Mouse (Mus musculus): ENCODE measurements around the gene Gm43191. TPM values are rescaled to one million over a fixed set of nuclear protein-coding genes. Genes with fewer than 3 reads are reported as not detected.
A peak's percentile ranks its signal among the peaks of the same experiment; 100 is the strongest.

Gm43191 gene
- total RNA-seq, 1 experiment = 0.94 TPM

DNA sequence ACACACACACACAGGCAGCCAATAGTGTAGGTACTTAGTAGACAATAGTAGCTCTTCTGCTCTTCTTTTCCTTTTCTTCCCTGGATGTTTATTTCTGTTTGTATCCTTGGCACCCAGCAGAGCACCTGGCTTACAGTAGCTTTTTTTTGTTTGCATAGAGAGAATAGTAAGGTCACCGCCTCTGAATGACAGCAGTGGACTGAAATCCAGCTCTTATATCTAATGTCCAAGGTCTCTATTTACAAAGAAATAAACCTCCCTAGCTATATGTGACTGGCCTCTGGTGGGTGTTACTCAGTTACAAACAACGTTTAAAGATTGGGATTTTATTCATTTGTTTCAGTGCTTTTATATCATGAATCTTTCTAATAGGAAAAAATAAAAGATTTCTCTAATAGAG is 81.4 kb downstream of the Gm43191 start:
- Histone ChIP-seq H3K9me3 (ENCODE audit: control insufficient read depth, insufficient read depth, low read depth, low read length) (no peaks in the 10 kb centered on the region), H3K9ac (ENCODE audit: insufficient read depth, low read depth, low read length, poor library complexity, severe bottlenecking) (no peak overlapping the region), H3K4me1 (ENCODE audit: control insufficient read depth in 2 of 2, insufficient read depth in 2 of 2, low read length in 2 of 2, poor library complexity in 1 of 2) (peaks cover 2 to 3% of the 10 kb centered on the region in 2 experiments; a peak in 2 of 4 replicates), H3K36me3 (ENCODE audit: control insufficient read depth, insufficient read depth, low read length, poor library complexity, severe bottlenecking) (no peaks in the 10 kb centered on the region; the same call in 1 of the 2 replicates), H3K4me3 (ENCODE audit: insufficient read depth in 1 of 2, low read depth in 1 of 2, low read length in 2 of 2, poor library complexity in 1 of 2, severe bottlenecking in 1 of 2) (no peak overlapping the region), H3K27ac (ENCODE audit: insufficient read depth, low read depth, low read length, poor library complexity, severe bottlenecking) (no peak overlapping the region)
- no peak for TF ChIP-seq MAFK (IDR thresholded peaks at IDR 0.05; ENCODE audit: insufficient read depth, low read depth, low read length)
- TF ChIP-seq ZC3H11A (IDR thresholded peaks at IDR 0.05; ENCODE audit: borderline replicate concordance, low read depth, low read length) = no peak
- no peak for TF ChIP-seq ZNF384 (IDR thresholded peaks at IDR 0.05; ENCODE audit: low read depth, low read length)
- TF ChIP-seq CHD2 (IDR thresholded peaks at IDR 0.05; ENCODE audit: low read depth, low read length) = no peak
- no peak for TF ChIP-seq HCFC1 (IDR thresholded peaks at IDR 0.05; ENCODE audit: borderline replicate concordance, insufficient read depth, low read length)
- in situ Hi-C loops (cut with MboI; ENCODE audit: low sequenced_read_pairs in 2 of 2, unreplicated experiment in 2 of 2) = no loop called here
- DNase-seq (ENCODE audit: low read depth, low spot score) = no peak

DNA sequence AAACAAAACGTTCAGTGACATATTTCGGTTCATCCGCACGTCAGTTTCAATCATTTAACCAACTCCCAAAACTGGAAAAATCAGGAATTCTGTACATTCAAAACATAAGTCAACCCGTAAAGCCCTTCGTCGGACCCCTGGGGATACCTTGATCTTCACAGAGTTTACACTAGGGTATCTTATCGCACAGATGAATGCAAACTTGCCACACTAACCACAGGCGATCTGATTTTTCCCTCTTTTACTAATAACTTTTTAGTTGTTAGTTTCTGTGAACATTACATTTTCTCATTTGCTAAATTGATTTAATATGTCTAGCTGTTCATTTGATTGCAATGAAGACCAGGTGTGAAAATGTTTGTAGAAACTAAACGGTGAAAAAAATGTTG is 85.5 kb downstream of the Gm43191 start:
- H3K4me1 ChIP-seq (ENCODE audit: control insufficient read depth in 2 of 2, insufficient read depth in 2 of 2, low read length in 2 of 2, poor library complexity in 1 of 2) = peaks cover 0 to 2% of the 10 kb centered on the region in 2 experiments; a peak in 2 of 4 replicates
- H3K4me3 ChIP-seq (ENCODE audit: insufficient read depth in 1 of 2, low read depth in 1 of 2, low read length in 2 of 2, poor library complexity in 1 of 2, severe bottlenecking in 1 of 2) = peak overlapping the region; percentile 94 to 98
- H3K36me3 ChIP-seq (ENCODE audit: control insufficient read depth, insufficient read depth, low read length, poor library complexity, severe bottlenecking) = peaks cover 2% of the 10 kb centered on the region
- in situ Hi-C loops (cut with MboI; ENCODE audit: low sequenced_read_pairs in 2 of 2, unreplicated experiment in 2 of 2) = no loop called here
- H3K9ac ChIP-seq (ENCODE audit: insufficient read depth, low read depth, low read length, poor library complexity, severe bottlenecking) = peak overlapping the region; percentile 92
- TF ChIP-seq CHD2 (IDR thresholded peaks at IDR 0.05; ENCODE audit: low read depth, low read length) = no peak
- TF ChIP-seq MAFK (IDR thresholded peaks at IDR 0.05; ENCODE audit: insufficient read depth, low read depth, low read length) = no peak
- no peak for TF ChIP-seq ZNF384 (IDR thresholded peaks at IDR 0.05; ENCODE audit: low read depth, low read length)
- no peak for TF ChIP-seq HCFC1 (IDR thresholded peaks at IDR 0.05; ENCODE audit: borderline replicate concordance, insufficient read depth, low read length)
- no peak for TF ChIP-seq ZC3H11A (IDR thresholded peaks at IDR 0.05; ENCODE audit: borderline replicate concordance, low read depth, low read length)
- H3K27ac ChIP-seq (ENCODE audit: insufficient read depth, low read depth, low read length, poor library complexity, severe bottlenecking) = no peak overlapping the region
- DNase-seq (ENCODE audit: low read depth, low spot score) = no peak
- no peaks in the 10 kb centered on the region for H3K9me3 ChIP-seq (ENCODE audit: control insufficient read depth, insufficient read depth, low read depth, low read length)

GRCm38 (mm10) chr3:116594728-116595602 is 86.1 kb downstream of the Gm43191 start, which contains the start of gene Sass6:
Gene Sass6, plus strand, starts transcription at chr3:116594982.
- no peak for TF ChIP-seq ZC3H11A (IDR thresholded peaks at IDR 0.05; ENCODE audit: borderline replicate concordance, low read depth, low read length)
- peak; percentile 85; the same call in 1 of the 2 replicates for TF ChIP-seq HCFC1 (IDR thresholded peaks at IDR 0.05; ENCODE audit: borderline replicate concordance, insufficient read depth, low read length)
- H3K9me3 ChIP-seq (ENCODE audit: control insufficient read depth, insufficient read depth, low read depth, low read length) = no peaks in the 10 kb centered on the region
- peak; percentile 96 for DNase-seq (ENCODE audit: low read depth, low spot score)
- H3K36me3 ChIP-seq (ENCODE audit: control insufficient read depth, insufficient read depth, low read length, poor library complexity, severe bottlenecking) = peaks cover 7% of the 10 kb centered on the region
- in situ Hi-C loops (cut with MboI; ENCODE audit: low sequenced_read_pairs in 2 of 2, unreplicated experiment in 2 of 2) = no loop called here
- peak within 1 kb of the TSS; percentile 94 to 98 for H3K4me3 ChIP-seq (ENCODE audit: insufficient read depth in 1 of 2, low read depth in 1 of 2, low read length in 2 of 2, poor library complexity in 1 of 2, severe bottlenecking in 1 of 2)
- H3K9ac ChIP-seq (ENCODE audit: insufficient read depth, low read depth, low read length, poor library complexity, severe bottlenecking) = peak within 1 kb of the TSS; percentile 95
- peak within 1 kb of the TSS; percentile 71 for H3K27ac ChIP-seq (ENCODE audit: insufficient read depth, low read depth, low read length, poor library complexity, severe bottlenecking)
- H3K4me1 ChIP-seq (ENCODE audit: control insufficient read depth in 2 of 2, insufficient read depth in 2 of 2, low read length in 2 of 2, poor library complexity in 1 of 2) = peaks cover 0 to 2% of the 10 kb centered on the region in 2 experiments; a peak in 2 of 4 replicates

DNA sequence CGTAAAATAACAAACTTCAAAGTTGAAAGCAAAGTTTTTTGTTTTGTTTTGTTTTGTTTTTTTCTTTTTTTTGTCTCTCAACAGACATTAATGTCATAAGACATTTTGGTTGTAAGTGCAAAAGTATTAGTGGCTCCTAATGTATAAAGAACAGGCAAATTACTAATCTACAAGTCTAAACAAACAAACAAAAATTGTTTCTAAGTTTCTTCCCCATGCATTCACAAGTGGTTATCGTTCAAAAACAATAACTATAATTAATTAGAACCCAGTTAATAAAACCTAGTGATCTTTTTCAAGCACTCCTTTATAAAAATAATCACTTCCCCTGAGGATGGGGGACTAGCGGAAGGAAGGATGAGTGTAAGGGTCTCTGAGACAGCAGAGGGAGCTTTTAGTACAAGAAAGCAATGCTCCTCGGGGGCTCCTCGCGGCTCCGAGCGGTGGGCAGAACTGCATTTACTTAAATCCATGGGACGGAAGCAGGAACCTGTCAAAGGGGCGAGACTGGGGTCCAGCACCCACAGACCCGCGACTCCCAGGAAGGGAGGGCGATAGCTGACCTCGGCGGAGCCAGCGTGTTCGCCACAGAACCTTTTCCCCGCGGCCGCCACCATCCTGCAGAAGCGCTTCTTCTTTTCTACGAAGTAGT is 86.9 kb downstream of the Gm43191 start:
- in situ Hi-C loops (cut with MboI; ENCODE audit: low sequenced_read_pairs in 2 of 2, unreplicated experiment in 2 of 2) = no loop called here
- Histone ChIP-seq H3K4me1 (ENCODE audit: control insufficient read depth in 2 of 2, insufficient read depth in 2 of 2, low read length in 2 of 2, poor library complexity in 1 of 2) (peaks cover 0 to 2% of the 10 kb centered on the region in 2 experiments; a peak in 2 of 4 replicates), H3K4me3 (ENCODE audit: insufficient read depth in 1 of 2, low read depth in 1 of 2, low read length in 2 of 2, poor library complexity in 1 of 2, severe bottlenecking in 1 of 2) (peak overlapping the region; percentile 94 to 98), H3K9me3 (ENCODE audit: control insufficient read depth, insufficient read depth, low read depth, low read length) (no peaks in the 10 kb centered on the region), H3K36me3 (ENCODE audit: control insufficient read depth, insufficient read depth, low read length, poor library complexity, severe bottlenecking) (peaks cover 12% of the 10 kb centered on the region), H3K27ac (ENCODE audit: insufficient read depth, low read depth, low read length, poor library complexity, severe bottlenecking) (peak overlapping the region; percentile 69), H3K9ac (ENCODE audit: insufficient read depth, low read depth, low read length, poor library complexity, severe bottlenecking) (peak overlapping the region; percentile 95)
- TF ChIP-seq ZC3H11A (IDR thresholded peaks at IDR 0.05; ENCODE audit: borderline replicate concordance, low read depth, low read length) (no peak), CHD2 (IDR thresholded peaks at IDR 0.05; ENCODE audit: low read depth, low read length) (no peak), HCFC1 (IDR thresholded peaks at IDR 0.05; ENCODE audit: borderline replicate concordance, insufficient read depth, low read length) (no peak), ZNF384 (IDR thresholded peaks at IDR 0.05; ENCODE audit: low read depth, low read length) (no peak), MAFK (IDR thresholded peaks at IDR 0.05; ENCODE audit: insufficient read depth, low read depth, low read length) (no peak)
- peak; percentile 24 for DNase-seq (ENCODE audit: low read depth, low spot score)

Other genes starting within 250 kb of the Gm43191 start
- gene Rtca, start 173.1 kb downstream of the Gm43191 start, total RNA-seq (2012; rRNA removed) = 36.4 and 50.4 TPM in 2 replicates
- gene Dbt, start 168.2 kb downstream of the Gm43191 start, total RNA-seq (2012; rRNA removed) = 18.7 and 25.8 TPM in 2 replicates
- gene Lrrc39, start 118.3 kb downstream of the Gm43191 start, total RNA-seq (2012; rRNA removed) = 0.62 and 0.74 TPM in 2 replicates
- 10.4 and 11.6 TPM in 2 replicates for gene Sass6, start 86.3 kb downstream of the Gm43191 start, total RNA-seq (2012; rRNA removed)
- 22.8 and 23.3 TPM in 2 replicates for gene Trmt13, start 66.7 kb downstream of the Gm43191 start, total RNA-seq (2012; rRNA removed)
- 117 and 142 TPM in 2 replicates for gene Mfsd14a, start 18.6 kb downstream of the Gm43191 start, total RNA-seq (2012; rRNA removed)
- 20.1 and 20.3 TPM in 2 replicates for gene Slc35a3, start 31.6 kb upstream of the Gm43191 start, total RNA-seq (2012; rRNA removed)
- gene Agl, start 126.9 kb upstream of the Gm43191 start, total RNA-seq (2012; rRNA removed) = 5.6 and 5.7 TPM in 2 replicates
- 69.3 and 108 TPM in 2 replicates for gene Frrs1, start 178.2 kb upstream of the Gm43191 start, total RNA-seq (2012; rRNA removed)

Data from ES-E14 (cell line).